In the genomic region with DNA sequence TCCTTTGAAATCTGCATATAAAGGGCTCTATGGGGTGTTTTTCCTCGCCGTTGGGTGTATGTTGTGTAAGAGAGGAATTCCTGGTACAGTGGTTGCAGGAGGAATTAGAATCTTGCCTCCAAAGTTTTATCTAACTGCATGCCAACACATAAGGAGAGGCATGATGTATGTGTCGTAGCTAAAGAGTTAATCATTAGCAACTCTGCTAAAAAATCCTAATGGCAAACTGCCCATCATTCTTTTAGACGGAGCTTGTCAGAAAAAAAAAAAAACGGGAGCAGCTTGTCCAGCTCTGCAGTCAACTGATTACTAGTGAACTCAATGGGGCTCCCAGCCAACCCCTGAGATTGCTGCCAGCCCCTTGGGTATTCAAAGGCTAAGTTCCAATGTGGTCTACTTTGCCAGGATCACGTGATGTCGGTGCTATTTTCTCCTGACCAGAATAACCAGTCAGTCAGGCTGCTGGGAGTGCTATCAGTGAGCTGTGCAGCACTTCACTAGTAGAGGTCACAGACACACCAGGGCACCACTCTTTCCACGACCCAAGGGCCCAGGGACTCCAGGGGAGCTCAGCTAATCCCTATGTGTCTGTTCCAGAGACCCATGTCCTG, we compare ENCODE assay signal across 9 mouse cellular contexts.
A peak's percentile ranks its signal among the peaks of the same experiment; 100 is the strongest.
DNase-seq lines count a peak whose midpoint lies in the region; ATAC-seq and TF ChIP-seq lines count a peak whose summit lies in the region.
"Had no signal": no experiment of that assay in that cellular context is flagged by ENCODE, and none has a peak within 500 bp of the region (broad histone marks: within the 10 kb centered on the region; RNA-seq: fewer than 3 reads in every experiment).

No protein-coding gene starts in this region.

- no peak overlapping the region for H3K27ac ChIP-seq in hindbrain, embryonic 10.5 days
- H3K27ac ChIP-seq in hindbrain, embryonic 11.5 days (ENCODE audit: low read depth, low read length) = no peak overlapping the region
- peak overlapping the region; percentile 67; the same call in 1 of the 2 replicates for H3K27ac ChIP-seq in embryonic facial prominence, embryonic 14.5 days (replicated peaks; ENCODE audit: low read depth, low read length)
- peak overlapping the region; percentile 88 for H3K27ac ChIP-seq in kidney, embryonic 15.5 days
- H3K27ac ChIP-seq in liver, adult 2 months (replicated peaks; ENCODE audit: insufficient read depth, low read depth, low read length) = peak overlapping the region; percentile 87
- H3K27ac ChIP-seq: liver, embryonic 13.5 days had no signal

- H3K4me2 ChIP-seq in hindbrain, embryonic 11.5 days (replicated peaks; ENCODE audit: low read depth, low read length) = no peak overlapping the region
- no peak overlapping the region for H3K4me2 ChIP-seq in embryonic facial prominence, embryonic 14.5 days (ENCODE audit: low read depth, low read length)
- H3K4me2 ChIP-seq in kidney, embryonic 15.5 days = no peak overlapping the region
- H3K4me2 ChIP-seq: liver, embryonic 13.5 days had no signal

- no peak overlapping the region for H3K4me3 ChIP-seq in hindbrain, embryonic 10.5 days
- H3K4me3 ChIP-seq in hindbrain, embryonic 11.5 days (ENCODE audit: low read depth, low read length) = no peak overlapping the region
- no peak overlapping the region for H3K4me3 ChIP-seq in embryonic facial prominence, embryonic 14.5 days (ENCODE audit: low read depth, low read length)
- H3K4me3 ChIP-seq in kidney, embryonic 15.5 days (replicated peaks) = no peak overlapping the region
- no peak overlapping the region for H3K4me3 ChIP-seq in liver, adult 2 months (ENCODE audit: insufficient read depth, low read depth, low read length)
- H3K4me3 ChIP-seq: liver, embryonic 13.5 days had no signal

- no peak for ATAC-seq in hindbrain, embryonic 11.5 days (ENCODE audit: low FRiP score)
- peak; percentile 56; the same call in 1 of the 2 replicates for ATAC-seq in embryonic facial prominence, embryonic 14.5 days (ENCODE audit: low read depth)
- peak; percentile 55 for ATAC-seq in kidney, embryonic 15.5 days (replicated peaks; ENCODE audit: low FRiP score)

- TF ChIP-seq CTCF in liver, adult 2 months (IDR thresholded peaks at IDR 0.05; ENCODE audit: low read depth, low read length) = no peak

- DNase-seq in hindbrain, embryonic 10.5 days (ENCODE audit: low spot score) = peak; percentile 7
- DNase-seq in hindbrain, embryonic 11.5 days (ENCODE audit: low spot score) = no peak
- peak; percentile 86 for DNase-seq in embryonic facial prominence, embryonic 14.5 days (ENCODE audit: low spot score)
- DNase-seq in heart, adult 9 months (ENCODE audit: low spot score in 2 of 2) = peak; percentile 95 to 98
- peak; percentile 97 for DNase-seq in liver, adult 2 months (ENCODE audit: extremely low read depth, low read depth, low spot score)
- DNase-seq in retina, postnatal 1 day = peak; percentile 56
- no peak for DNase-seq in spleen, postnatal 14 days (ENCODE audit: low spot score in 2 of 2)
- DNase-seq: liver, embryonic 13.5 days had no signal

- H3K27me3 ChIP-seq in hindbrain, embryonic 10.5 days (ENCODE audit: insufficient read depth, poor library complexity, severe bottlenecking) = no peaks in the 10 kb centered on the region
- no peaks in the 10 kb centered on the region for H3K27me3 ChIP-seq in hindbrain, embryonic 11.5 days (ENCODE audit: control insufficient read depth, insufficient read depth, low read length)
- no peaks in the 10 kb centered on the region for H3K27me3 ChIP-seq in embryonic facial prominence, embryonic 14.5 days (replicated peaks; ENCODE audit: control insufficient read depth, insufficient read depth, low read length)
- peaks cover 4% of the 10 kb centered on the region; the same call in 1 of the 2 replicates for H3K27me3 ChIP-seq in kidney, embryonic 15.5 days
- no peaks in the 10 kb centered on the region for H3K27me3 ChIP-seq in liver, adult 2 months (ENCODE audit: control insufficient read depth, insufficient read depth, low read length)
- H3K27me3 ChIP-seq: liver, embryonic 13.5 days had no signal

- no peak overlapping the region for H3K9ac ChIP-seq in hindbrain, embryonic 11.5 days (ENCODE audit: low read depth, low read length)
- H3K9ac ChIP-seq in embryonic facial prominence, embryonic 14.5 days (ENCODE audit: low read depth, low read length) = peak overlapping the region; percentile 14; the same call in 1 of the 2 replicates
- no peak overlapping the region for H3K9ac ChIP-seq in kidney, embryonic 15.5 days
- peak overlapping the region; percentile 25; the same call in 1 of the 2 replicates for H3K9ac ChIP-seq in liver, adult 2 months (ENCODE audit: low read depth, low read length)
- H3K9ac ChIP-seq: liver, embryonic 13.5 days had no signal

- H3K36me3 ChIP-seq in hindbrain, embryonic 10.5 days = no peaks in the 10 kb centered on the region
- H3K36me3 ChIP-seq in hindbrain, embryonic 11.5 days (ENCODE audit: control insufficient read depth, insufficient read depth, low read length) = no peaks in the 10 kb centered on the region
- 0 out of 2 replicates have a peak, but pooled peaks cover 4% of the 10 kb centered on the region for H3K36me3 ChIP-seq in embryonic facial prominence, embryonic 14.5 days (ENCODE audit: control insufficient read depth, insufficient read depth, low read length)
- no peaks in the 10 kb centered on the region for H3K36me3 ChIP-seq in kidney, embryonic 15.5 days
- H3K36me3 ChIP-seq in liver, adult 2 months (ENCODE audit: control insufficient read depth, insufficient read depth, low read length) = no peaks in the 10 kb centered on the region; the same call in 1 of the 2 replicates
- H3K36me3 ChIP-seq: liver, embryonic 13.5 days had no signal

- H3K9me3 ChIP-seq in hindbrain, embryonic 10.5 days = no peaks in the 10 kb centered on the region
- H3K9me3 ChIP-seq in hindbrain, embryonic 11.5 days (ENCODE audit: control insufficient read depth, low read length) = no peaks in the 10 kb centered on the region
- H3K9me3 ChIP-seq in embryonic facial prominence, embryonic 14.5 days (ENCODE audit: control insufficient read depth, low read length) = no peaks in the 10 kb centered on the region
- no peaks in the 10 kb centered on the region for H3K9me3 ChIP-seq in kidney, embryonic 15.5 days (replicated peaks)
- H3K9me3 ChIP-seq: liver, embryonic 13.5 days had no signal

- WGBS in hindbrain, embryonic 10.5 days = 18% methylated on average over 8 of the region's 8 CpGs
- 19% methylated on average over 8 of the region's 8 CpGs for WGBS in hindbrain, embryonic 11.5 days
- WGBS in embryonic facial prominence, embryonic 14.5 days = 20% methylated on average over 8 of the region's 8 CpGs
- WGBS in kidney, embryonic 15.5 days = 20% methylated on average over 8 of the region's 8 CpGs
- 5% methylated on average over 8 of the region's 8 CpGs for WGBS in liver, adult 2 months

- H3K4me1 ChIP-seq in hindbrain, embryonic 10.5 days (replicated peaks) = peaks cover 6% of the 10 kb centered on the region
- H3K4me1 ChIP-seq in hindbrain, embryonic 11.5 days (replicated peaks; ENCODE audit: control insufficient read depth, insufficient read depth, low read length) = no peaks in the 10 kb centered on the region
- H3K4me1 ChIP-seq in embryonic facial prominence, embryonic 14.5 days (ENCODE audit: control insufficient read depth, insufficient read depth, low read length) = peaks cover 30% of the 10 kb centered on the region
- H3K4me1 ChIP-seq in kidney, embryonic 15.5 days = peaks cover 53% of the 10 kb centered on the region
- H3K4me1 ChIP-seq in liver, adult 2 months (ENCODE audit: control insufficient read depth, insufficient read depth, low read length) = peaks cover 23% of the 10 kb centered on the region

- no peak for TF ChIP-seq POLR2A in liver, adult 2 months (IDR thresholded peaks at IDR 0.05; ENCODE audit: extremely low read depth, insufficient read depth, low read length)

- H3K79me2 ChIP-seq in liver, adult 2 months (ENCODE audit: control insufficient read depth, insufficient read depth, low read length) = peaks cover 54% of the 10 kb centered on the region

Comparison
In these comparisons a context has a peak if more than half of its experiments do, and no peak if none do; other contexts are left out.
1. DNase-seq: peak in hindbrain, embryonic 10.5 days (single experiment), embryonic facial prominence, embryonic 14.5 days (single experiment), heart, adult 9 months (2 of 2), liver, adult 2 months (single experiment) and retina, postnatal 1 day (single experiment); none in hindbrain, embryonic 11.5 days (single experiment) and spleen, postnatal 14 days (0 of 2).
2. H3K27ac ChIP-seq: peak in embryonic facial prominence, embryonic 14.5 days (single experiment), kidney, embryonic 15.5 days (single experiment) and liver, adult 2 months (single experiment); none in hindbrain, embryonic 10.5 days (single experiment) and hindbrain, embryonic 11.5 days (single experiment).
3. H3K9ac ChIP-seq: peak in embryonic facial prominence, embryonic 14.5 days (single experiment) and liver, adult 2 months (single experiment); none in hindbrain, embryonic 11.5 days (single experiment) and kidney, embryonic 15.5 days (single experiment).